Mouse (Mus musculus) forebrain, postnatal 0 days (tissue): ENCODE measurements around the gene Kcns1. TPM values are rescaled to one million over a fixed set of nuclear protein-coding genes. Genes with fewer than 3 reads are reported as not detected.
A peak's percentile ranks its signal among the peaks of the same experiment; 100 is the strongest.

Experiments used
- ATAC-seq: fragments of 200-750 bp; cut with Nextera tagmentation; 2 replicates; pipeline ENCODE4 v1.8.0; 2017; ENCODE audit warnings: mild to moderate bottlenecking, moderate library complexity
- DNase-seq: peaks from one replicate; pipeline ENCODE4 v3.0.0-alpha.2; 2015
- H3K27ac ChIP-seq: fragments of 300-500 bp; sonication (generic); 2 replicates; pipeline ENCODE4 v1.5.1; 2014; ENCODE audit warnings: low read depth, mild to moderate bottlenecking, antibody characterized with exemption, low read length, moderate library complexity, mixed read lengths
- H3K27me3 ChIP-seq: fragments of 300-500 bp; sonication (generic); 2 replicates; pipeline ENCODE4 v1.6.1; 2014; ENCODE audit warnings: mild to moderate bottlenecking, low read length, mixed read lengths; ENCODE audit not compliant: insufficient read depth
- H3K36me3 ChIP-seq: fragments of 300-500 bp; sonication (generic); 2 replicates; pipeline ENCODE4 v1.6.1; 2014; ENCODE audit warnings: mild to moderate bottlenecking, moderate library complexity; ENCODE audit not compliant: insufficient read depth
- H3K4me1 ChIP-seq: fragments of 300-500 bp; sonication (generic); 2 replicates; pipeline ENCODE4 v1.6.1; 2014; ENCODE audit warnings: antibody characterized with exemption; ENCODE audit not compliant: insufficient read depth
- H3K4me2 ChIP-seq: fragments of 300-500 bp; sonication (generic); 2 replicates; pipeline ENCODE4 v1.6.1; 2014; ENCODE audit warnings: low read depth, mild to moderate bottlenecking, moderate library complexity
- H3K4me3 ChIP-seq: fragments of 300-500 bp; sonication (generic); 2 replicates; pipeline ENCODE4 v1.5.1; 2014; ENCODE audit warnings: low read depth, low read length, mixed read lengths
- H3K9ac ChIP-seq: fragments of 300-500 bp; sonication (generic); 2 replicates; pipeline ENCODE4 v1.6.1; 2014; ENCODE audit warnings: mild to moderate bottlenecking
- H3K9me3 ChIP-seq: fragments of 300-500 bp; sonication (generic); 2 replicates; pipeline ENCODE4 v1.6.1; 2016; ENCODE audit warnings: low read length
- CTCF ChIP-seq: sonication (generic); IDR thresholded peaks from 2 replicates; pipeline ENCODE4 v1.5.1; 2016; ENCODE audit warnings: antibody characterized with exemption, control low read depth, low read depth
- WGBS: fragments of 180-500 bp; shearing (Covaris S2); extraction: QIAGEN DNeasy Blood & Tissue Kit; methylation state at CpG from one replicate; pipeline ENCODE4 v1.1.7; 2014; 5-methylcytosine and 5-hydroxymethylcytosine counted together
- polyA plus RNA-seq: library from polyadenylated mRNA; unstranded; fragments of >200 nt; fragmentation: Nextera tagmentation; extraction: Ambion mirVana; gene quantifications from 2 replicates; pipeline ENCODE4 v1.2.1, GENCODE M21; 2015
- total RNA-seq: library from RNA; depleted of rRNA; stranded (reverse); fragments of >200 nt; gene quantifications from 2 replicates; pipeline ENCODE4 v1.2.3, GENCODE M21; 2014

Gene Kcns1
- total and polyA plus RNA-seq, 2 experiments from 2014 or later, result 3.5 to 15.4 TPM

DNA sequence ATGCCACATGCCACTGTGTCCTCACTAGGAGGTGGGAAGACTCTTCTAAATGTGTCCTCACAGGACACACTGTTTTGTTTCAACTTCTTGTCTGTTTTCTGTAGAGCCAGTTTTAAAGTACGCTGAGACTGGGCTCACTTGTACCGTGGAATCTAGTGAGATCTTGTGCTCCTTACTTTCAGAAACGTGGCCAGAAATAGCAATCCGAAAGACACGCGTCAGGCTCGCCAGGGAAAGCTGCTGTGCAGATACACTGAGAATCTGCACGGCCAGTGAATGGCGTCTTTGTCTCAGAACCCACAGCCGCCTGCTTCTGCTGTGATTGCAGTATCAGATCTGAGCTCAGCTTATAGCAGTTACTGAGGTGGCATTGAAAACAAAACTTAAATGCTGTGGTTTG is 28.9 kb downstream of the Kcns1 start:
- ATAC-seq (0 out of 2 replicates have a peak, but pooled peaks have one; percentile 47), DNase-seq (peak; percentile 36)
- H3K9me3 ChIP-seq, result no peaks in the 10 kb centered on the region
- no peak overlapping the region for H3K4me3 ChIP-seq
- H3K4me1 ChIP-seq, result 0 out of 2 replicates have a peak, but pooled peaks cover 7% of the 10 kb centered on the region
- H3K27me3 ChIP-seq, result no peaks in the 10 kb centered on the region
- no peak for TF ChIP-seq CTCF
- peak overlapping the region; percentile 22 for H3K9ac ChIP-seq
- H3K27ac ChIP-seq, result peak overlapping the region; percentile 45; the same call in 1 of the 2 replicates
- WGBS, result 36% methylated on average over 10 of the region's 10 CpGs
- no peaks in the 10 kb centered on the region for H3K36me3 ChIP-seq
- H3K4me2 ChIP-seq, result no peak overlapping the region

- no peak for TF ChIP-seq CTCF
Measured at GRCm38 (mm10) chr2:164137754-164138153, 33.2 kb downstream of the Kcns1 start.

GRCm38 (mm10) chr2:164136393-164136792 is 34.5 kb downstream of the Kcns1 start:
- Histone ChIP-seq H3K9ac (no peak overlapping the region), H3K4me3 (no peak overlapping the region), H3K4me1 (0 out of 2 replicates have a peak, but pooled peaks cover 7% of the 10 kb centered on the region), H3K36me3 (0 out of 2 replicates have a peak, but pooled peaks cover 5% of the 10 kb centered on the region), H3K27me3 (no peaks in the 10 kb centered on the region), H3K4me2 (no peak overlapping the region), H3K27ac (no peak overlapping the region), H3K9me3 (no peaks in the 10 kb centered on the region)
- 24% methylated on average over 2 of the region's 2 CpGs for WGBS
- TF ChIP-seq CTCF, result peak; percentile 18; the same call in 1 of the 2 replicates
- ATAC-seq (peak; percentile 42; the same call in 1 of the 2 replicates), DNase-seq (no peak)

More at GRCm38 (mm10) chr2:164137754-164138153, 33.2 kb downstream of the Kcns1 start:
- no peak overlapping the region for H3K9ac ChIP-seq
- ATAC-seq (no peak), DNase-seq (peak; percentile 32)
- no peaks in the 10 kb centered on the region for H3K9me3 ChIP-seq
- no peak overlapping the region for H3K4me2 ChIP-seq
- no peaks in the 10 kb centered on the region for H3K27me3 ChIP-seq
- 0 out of 2 replicates have a peak, but pooled peaks cover 5% of the 10 kb centered on the region for H3K36me3 ChIP-seq
- H3K4me3 ChIP-seq, result no peak overlapping the region
- H3K4me1 ChIP-seq, result 0 out of 2 replicates have a peak, but pooled peaks cover 7% of the 10 kb centered on the region
- H3K27ac ChIP-seq, result peak overlapping the region; percentile 35; the same call in 1 of the 2 replicates
- WGBS, result 40% methylated on average over 6 of the region's 6 CpGs

DNA sequence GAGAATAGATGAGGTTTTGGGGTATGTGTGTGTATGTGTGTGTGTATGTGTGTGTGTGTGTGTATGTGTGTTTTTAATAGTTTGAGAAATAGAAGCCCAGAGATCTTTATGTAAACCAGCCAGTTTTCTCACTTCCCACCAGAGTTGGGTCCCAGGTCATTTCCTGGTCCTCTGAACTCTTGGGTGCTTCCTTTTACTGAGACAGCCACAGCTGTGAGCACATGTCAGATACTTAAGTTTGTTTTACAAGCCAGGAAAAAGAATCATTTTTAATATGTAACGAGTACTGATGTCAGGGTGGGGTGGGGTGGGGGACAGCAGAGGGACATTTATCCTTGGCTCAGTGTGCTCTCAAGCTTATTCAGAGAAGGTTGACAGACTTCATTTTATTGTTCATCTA is 35.5 kb downstream of the Kcns1 start:
- H3K36me3 ChIP-seq, result 0 out of 2 replicates have a peak, but pooled peaks cover 5% of the 10 kb centered on the region
- 0 out of 2 replicates have a peak, but pooled peaks cover 7% of the 10 kb centered on the region for H3K4me1 ChIP-seq
- no peak for ATAC-seq
- DNase-seq, result no peak
- no peaks in the 10 kb centered on the region for H3K27me3 ChIP-seq
- no peak for TF ChIP-seq CTCF
- no peak overlapping the region for H3K4me2 ChIP-seq
- no peaks in the 10 kb centered on the region for H3K9me3 ChIP-seq
- H3K27ac ChIP-seq, result no peak overlapping the region
- no peak overlapping the region for H3K9ac ChIP-seq
- H3K4me3 ChIP-seq, result no peak overlapping the region
- WGBS, result 78% methylated on average over 1 of the region's 1 CpGs

DNA sequence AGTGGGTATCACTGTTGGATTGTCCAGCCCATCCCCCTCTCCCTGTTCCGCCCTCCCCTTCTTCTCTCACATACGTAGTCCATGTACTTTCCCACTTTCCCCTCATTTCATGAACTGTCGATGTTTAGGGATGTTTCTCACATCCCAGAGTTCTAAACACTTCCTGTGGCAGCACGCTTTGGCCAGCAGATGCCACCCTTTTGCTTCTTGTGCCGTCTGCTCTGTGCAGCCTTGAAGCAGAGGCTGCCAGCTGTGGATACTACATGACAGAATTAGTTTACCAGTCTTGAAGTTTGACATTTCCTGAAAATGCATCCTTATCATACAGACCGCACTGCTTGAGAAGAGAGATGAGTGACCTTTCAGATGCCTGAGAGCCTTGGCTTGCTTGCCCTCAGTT is 36.4 kb downstream of the Kcns1 start:
- Histone ChIP-seq H3K9me3 (no peaks in the 10 kb centered on the region), H3K4me3 (no peak overlapping the region), H3K27ac (no peak overlapping the region), H3K9ac (no peak overlapping the region), H3K4me2 (no peak overlapping the region), H3K4me1 (0 out of 2 replicates have a peak, but pooled peaks cover 7% of the 10 kb centered on the region), H3K36me3 (0 out of 2 replicates have a peak, but pooled peaks cover 5% of the 10 kb centered on the region), H3K27me3 (no peaks in the 10 kb centered on the region)
- 61% methylated on average over 6 of the region's 6 CpGs for WGBS
- DNase-seq, result peak; percentile 54
- peak; percentile 79 for ATAC-seq
- peak; percentile 73 for TF ChIP-seq CTCF

DNA sequence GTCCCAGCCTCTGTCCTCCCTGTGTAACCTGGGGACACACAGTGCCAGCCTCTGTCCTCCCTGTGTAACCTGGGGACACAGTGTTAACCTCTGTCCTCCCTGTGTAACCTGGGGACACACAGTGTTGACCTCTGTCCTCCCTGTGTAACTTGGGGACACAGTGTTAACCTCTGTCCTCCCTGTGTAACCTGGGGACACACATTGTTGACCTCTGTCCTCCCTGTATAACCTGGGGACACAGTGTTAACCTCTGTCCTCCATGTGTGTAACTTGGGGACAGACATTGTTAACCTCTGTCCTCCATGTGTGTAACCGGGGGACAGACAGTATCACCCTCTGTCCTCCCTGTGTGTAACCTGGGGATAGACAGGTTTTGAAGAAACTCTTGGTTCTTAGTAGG is 39.3 kb downstream of the Kcns1 start:
- H3K27me3 ChIP-seq, result no peaks in the 10 kb centered on the region
- H3K9ac ChIP-seq, result no peak overlapping the region
- DNase-seq, result no peak
- no peaks in the 10 kb centered on the region for H3K4me1 ChIP-seq
- H3K4me3 ChIP-seq, result no peak overlapping the region
- no peak for ATAC-seq
- H3K9me3 ChIP-seq, result no peaks in the 10 kb centered on the region
- 0 out of 2 replicates have a peak, but pooled peaks cover 5% of the 10 kb centered on the region for H3K36me3 ChIP-seq
- TF ChIP-seq CTCF, result no peak
- WGBS, result 92% methylated on average over 1 of the region's 1 CpGs
- H3K4me2 ChIP-seq, result no peak overlapping the region
- no peak overlapping the region for H3K27ac ChIP-seq

DNA sequence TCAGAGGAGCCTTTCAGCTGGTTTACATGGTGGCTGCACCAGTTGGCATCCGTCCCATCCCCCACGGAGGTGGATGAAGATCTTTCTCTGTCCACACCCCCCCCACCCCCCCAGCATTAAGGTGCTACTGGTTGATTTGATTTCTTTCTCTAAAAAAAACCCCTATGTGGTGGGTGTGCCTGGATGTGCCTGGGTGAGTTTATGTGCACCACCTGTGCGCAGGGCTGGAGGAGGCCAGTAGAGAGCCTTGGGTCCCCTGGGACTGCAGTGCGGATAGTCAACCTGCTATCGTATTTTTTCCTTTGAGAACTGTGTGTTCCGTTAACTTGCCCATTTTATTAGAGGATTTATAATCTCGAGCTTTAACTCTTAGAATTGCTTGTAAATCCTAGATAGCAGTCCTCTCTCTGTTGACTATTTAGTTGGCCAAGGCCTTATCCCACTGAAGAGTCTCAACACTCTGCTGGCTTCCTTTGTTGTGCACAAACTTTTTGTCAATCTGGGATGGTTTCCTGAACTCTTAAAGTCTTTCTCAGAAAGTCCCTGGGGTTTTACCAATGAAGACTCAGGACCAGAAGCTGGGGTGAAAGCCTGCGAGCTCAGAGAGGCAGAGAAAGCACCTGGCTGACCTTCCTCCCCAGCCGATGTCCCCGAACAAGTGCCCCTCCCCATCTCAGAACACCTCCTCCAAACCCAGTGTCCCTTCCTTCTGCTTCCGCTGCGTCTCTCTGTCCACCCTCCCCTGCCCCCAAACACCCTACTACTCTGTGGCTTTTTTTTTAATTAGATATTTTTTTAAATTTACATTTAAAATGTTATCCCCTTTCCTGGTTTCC is 42.1 kb downstream of the Kcns1 start:
- Histone ChIP-seq H3K36me3 (peaks cover 12% of the 10 kb centered on the region; the same call in 1 of the 2 replicates), H3K9ac (no peak overlapping the region), H3K27me3 (no peaks in the 10 kb centered on the region), H3K9me3 (no peaks in the 10 kb centered on the region), H3K4me1 (no peaks in the 10 kb centered on the region), H3K4me2 (no peak overlapping the region), H3K4me3 (no peak overlapping the region), H3K27ac (no peak overlapping the region)
- DNase-seq (no peak), ATAC-seq (no peak)
- whole genome bisulfite sequencing, result 93% methylated on average over 12 of the region's 12 CpGs
- no peak for TF ChIP-seq CTCF
